Mouse (Mus musculus) neural tube, embryonic 12.5 days (tissue): ENCODE data around the gene Cacna1d. TPM values are rescaled to one million over a fixed set of nuclear protein-coding genes. Genes with fewer than 3 reads are reported as not detected.

Experiments used
- ATAC-seq: fragments of 200-750 bp; cut with Nextera tagmentation; 2 replicates; pipeline ENCODE4 v1.8.0; 2017; ENCODE audit warnings: low read depth, mild to moderate bottlenecking, moderate TSS enrichment, moderate library complexity; ENCODE audit not compliant: low FRiP score
- H3K27ac ChIP-seq: fragments of 300-500 bp; sonication (generic); 2 replicates; pipeline ENCODE4 v1.5.1; 2016
- H3K27me3 ChIP-seq: fragments of 300-500 bp; sonication (generic); replicated peaks from 2 replicates; pipeline ENCODE4 v1.6.1; 2016; ENCODE audit warnings: mild to moderate bottlenecking
- H3K36me3 ChIP-seq: fragments of 300-500 bp; sonication (generic); 2 replicates; pipeline ENCODE4 v1.6.1; 2016; ENCODE audit warnings: mild to moderate bottlenecking
- H3K4me1 ChIP-seq: fragments of 300-500 bp; sonication (generic); 2 replicates; pipeline ENCODE4 v1.6.1; 2016
- H3K4me2 ChIP-seq: fragments of 300-500 bp; sonication (generic); replicated peaks from 2 replicates; pipeline ENCODE4 v1.6.1; 2016; ENCODE audit warnings: mild to moderate bottlenecking
- H3K4me3 ChIP-seq: fragments of 300-500 bp; sonication (generic); 2 replicates; pipeline ENCODE4 v1.5.1; 2016
- H3K9ac ChIP-seq: fragments of 300-500 bp; sonication (generic); 2 replicates; pipeline ENCODE4 v1.6.1; 2016; ENCODE audit warnings: mild to moderate bottlenecking
- H3K9me3 ChIP-seq: fragments of 300-500 bp; sonication (generic); 2 replicates; pipeline ENCODE4 v1.6.1; 2016; ENCODE audit warnings: mild to moderate bottlenecking
- WGBS: fragments of 180-500 bp; shearing (Covaris S2); methylation state at CpG from one replicate; pipeline ENCODE4 v1.1.7; 2016; 5-methylcytosine and 5-hydroxymethylcytosine counted together
- polyA plus RNA-seq: library from polyadenylated mRNA; unstranded; fragments of >200 nt; fragmentation: Nextera tagmentation; extraction: Ambion mirVana; gene quantifications from 2 replicates; pipeline ENCODE4 v1.2.1, GENCODE M21; 2016

The Cacna1d gene
- 3.0 and 4.6 TPM in 2 replicates for polyA plus RNA-seq

DNA sequence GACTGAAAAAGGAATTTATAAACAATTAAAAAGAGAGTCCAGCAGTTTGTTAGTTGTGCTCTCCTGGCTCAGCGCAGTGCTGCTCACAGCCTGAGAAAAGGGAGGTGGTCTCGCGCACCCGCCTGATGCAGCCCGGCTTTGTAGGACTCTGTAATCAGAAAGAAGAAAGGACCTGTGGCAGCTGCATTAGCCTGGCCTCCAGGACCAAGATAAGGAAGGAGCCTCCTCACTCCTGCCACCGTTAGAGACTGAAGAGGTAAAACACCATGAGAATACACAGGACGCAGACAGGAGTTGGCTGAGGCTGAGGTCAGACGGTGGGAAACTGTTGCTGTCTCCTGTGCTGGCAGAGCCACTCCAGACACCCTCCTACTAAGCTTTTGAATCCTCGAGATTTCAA lies at the start of gene Cacna1d:
Cacna1d (minus strand) TSS at position 114 of the 400 bp plus-strand sequence.
- Histone ChIP-seq H3K9ac (no peak within 1 kb of the TSS), H3K4me3 (no peak within 1 kb of the TSS), H3K27me3 (no peaks in the 10 kb centered on the region), H3K9me3 (no peaks in the 10 kb centered on the region), H3K36me3 (peaks cover 50% of the 10 kb centered on the region), H3K27ac (no peak within 1 kb of the TSS), H3K4me2 (no peak within 1 kb of the TSS), H3K4me1 (no peaks in the 10 kb centered on the region)
- 92% methylated on average over 9 of the region's 9 CpGs for WGBS
- no peak for ATAC-seq

DNA sequence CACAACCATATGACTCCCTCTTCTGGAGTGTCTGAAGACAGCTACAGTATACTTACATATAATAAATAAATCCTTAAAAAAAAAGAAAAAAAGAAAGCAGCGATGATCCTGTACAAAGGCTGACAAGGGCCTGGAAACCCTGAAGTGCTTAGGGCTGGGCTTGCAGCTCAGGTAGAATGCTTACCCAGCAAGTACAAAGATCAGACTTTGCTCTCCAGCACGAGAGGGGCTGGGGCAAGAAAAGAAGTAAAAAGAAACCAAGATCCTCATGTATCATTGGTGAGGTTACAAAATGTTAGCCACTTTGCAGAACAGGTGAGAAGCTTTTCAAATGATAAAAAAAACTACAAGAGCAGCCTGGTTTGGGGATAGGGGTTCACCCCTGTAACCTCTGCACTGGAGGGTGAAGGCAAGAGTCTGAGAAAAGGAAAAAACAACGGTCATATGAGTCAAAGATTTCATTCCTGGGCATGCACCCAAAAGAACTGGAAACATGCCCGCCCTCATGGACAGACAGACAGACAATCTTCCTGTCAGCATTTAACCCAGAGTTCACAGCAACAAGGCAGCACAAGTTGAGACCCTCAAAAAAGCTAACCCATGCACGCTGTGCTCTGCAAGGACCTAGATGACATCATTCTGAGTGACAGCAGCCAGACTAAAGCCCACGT lies 42.7 kb upstream of the Cacna1d start:
- Histone ChIP-seq H3K9me3 (no peaks in the 10 kb centered on the region), H3K9ac (no peak overlapping the region), H3K4me3 (no peak overlapping the region), H3K4me2 (no peak overlapping the region), H3K27me3 (no peaks in the 10 kb centered on the region), H3K27ac (no peak overlapping the region), H3K36me3 (peaks cover 3% of the 10 kb centered on the region; the same call in 1 of the 2 replicates), H3K4me1 (no peaks in the 10 kb centered on the region)
- 87% methylated on average over 6 of the region's 6 CpGs for WGBS
- no peak for ATAC-seq

GRCm38 (mm10) chr14:30531896-30532295 lies 40.6 kb upstream of the Cacna1d start:
- 94% methylated on average over 6 of the region's 6 CpGs for WGBS
- Histone ChIP-seq H3K4me3 (no peak overlapping the region), H3K4me2 (no peak overlapping the region), H3K9ac (no peak overlapping the region), H3K36me3 (peaks cover 17% of the 10 kb centered on the region), H3K4me1 (no peaks in the 10 kb centered on the region), H3K27ac (no peak overlapping the region), H3K27me3 (no peaks in the 10 kb centered on the region), H3K9me3 (no peaks in the 10 kb centered on the region)
- no peak for ATAC-seq

DNA sequence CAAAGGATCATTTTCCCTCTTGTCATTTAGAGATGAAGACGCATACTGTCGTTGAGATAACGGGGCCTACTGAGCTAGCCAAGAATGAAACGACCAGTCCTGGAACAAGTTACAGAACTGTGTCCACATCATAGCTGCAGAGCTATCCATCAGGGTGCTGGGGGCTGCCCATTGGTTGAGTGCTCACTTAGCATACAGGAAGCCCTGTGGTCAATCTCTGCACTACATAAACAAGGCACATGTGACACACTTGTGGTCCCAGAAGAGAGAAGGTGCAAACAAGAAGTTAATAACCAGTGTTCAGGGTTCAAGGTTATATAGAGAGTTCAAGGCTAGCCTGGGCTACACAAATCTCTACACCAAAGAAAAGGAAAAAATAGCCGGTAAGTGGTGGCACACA lies 40.2 kb upstream of the Cacna1d start:
- no peak overlapping the region for H3K27ac ChIP-seq
- no peaks in the 10 kb centered on the region for H3K9me3 ChIP-seq
- no peak overlapping the region for H3K4me3 ChIP-seq
- WGBS: 90% methylated on average over 5 of the region's 5 CpGs
- no peak for ATAC-seq
- no peaks in the 10 kb centered on the region for H3K27me3 ChIP-seq
- no peak overlapping the region for H3K4me2 ChIP-seq
- H3K9ac ChIP-seq: no peak overlapping the region
- H3K36me3 ChIP-seq: peaks cover 19% of the 10 kb centered on the region
- no peaks in the 10 kb centered on the region for H3K4me1 ChIP-seq

- no peaks in the 10 kb centered on the region for H3K4me1 ChIP-seq
- WGBS: 85% methylated on average over 8 of the region's 8 CpGs
- no peak overlapping the region for H3K4me3 ChIP-seq
- no peaks in the 10 kb centered on the region for H3K9me3 ChIP-seq
- H3K9ac ChIP-seq: no peak overlapping the region
- H3K36me3 ChIP-seq: peaks cover 24% of the 10 kb centered on the region
- H3K27ac ChIP-seq: no peak overlapping the region
- ATAC-seq: no peak
- H3K27me3 ChIP-seq: no peaks in the 10 kb centered on the region
- H3K4me2 ChIP-seq: no peak overlapping the region
These were observed 39.5 kb upstream of the Cacna1d start for GRCm38 (mm10) chr14:30530726-30531269.

- no peak overlapping the region for H3K4me3 ChIP-seq
- no peak overlapping the region for H3K9ac ChIP-seq
- WGBS: 93% methylated on average over 12 of the region's 12 CpGs
- H3K4me2 ChIP-seq: no peak overlapping the region
- no peaks in the 10 kb centered on the region for H3K27me3 ChIP-seq
- H3K36me3 ChIP-seq: peaks cover 38% of the 10 kb centered on the region
- no peak for ATAC-seq
- no peaks in the 10 kb centered on the region for H3K4me1 ChIP-seq
- H3K9me3 ChIP-seq: no peaks in the 10 kb centered on the region
- no peak overlapping the region for H3K27ac ChIP-seq
These were observed 38.2 kb upstream of the Cacna1d start for GRCm38 (mm10) chr14:30529454-30529853.

- H3K27ac ChIP-seq: no peak overlapping the region
- peaks cover 40% of the 10 kb centered on the region for H3K36me3 ChIP-seq
- H3K4me3 ChIP-seq: no peak overlapping the region
- H3K9ac ChIP-seq: no peak overlapping the region
- no peaks in the 10 kb centered on the region for H3K9me3 ChIP-seq
- no peak for ATAC-seq
- whole genome bisulfite sequencing: 86% methylated on average over 5 of the region's 5 CpGs
- no peaks in the 10 kb centered on the region for H3K27me3 ChIP-seq
- H3K4me2 ChIP-seq: no peak overlapping the region
- no peaks in the 10 kb centered on the region for H3K4me1 ChIP-seq
These were observed 37.7 kb upstream of the Cacna1d start for GRCm38 (mm10) chr14:30528961-30529360.

DNA sequence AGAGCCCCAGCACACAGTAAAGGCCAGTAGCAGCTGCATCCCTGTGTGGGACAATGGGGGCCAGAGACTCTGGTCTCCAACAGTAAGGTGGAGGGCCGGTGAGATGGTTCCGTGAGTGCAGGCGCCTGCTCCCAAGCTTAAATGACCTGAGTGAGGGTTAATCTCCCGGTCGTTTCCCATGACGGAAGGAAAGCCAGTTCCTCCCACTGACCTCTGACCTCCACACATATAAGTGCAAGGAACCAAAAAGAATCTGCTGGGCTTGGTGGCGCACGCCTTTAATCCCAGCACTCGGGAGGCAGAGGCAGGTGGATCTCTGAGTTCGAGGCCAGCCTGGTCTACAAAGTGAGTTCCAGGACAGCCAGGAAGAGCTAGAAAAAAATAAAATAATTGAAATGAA lies 37.1 kb upstream of the Cacna1d start:
- ATAC-seq: no peak
- Histone ChIP-seq H3K36me3 (peaks cover 45% of the 10 kb centered on the region), H3K27ac (no peak overlapping the region), H3K4me1 (no peaks in the 10 kb centered on the region), H3K9ac (no peak overlapping the region), H3K9me3 (no peaks in the 10 kb centered on the region), H3K27me3 (no peaks in the 10 kb centered on the region), H3K4me2 (no peak overlapping the region), H3K4me3 (no peak overlapping the region)
- WGBS: 85% methylated on average over 10 of the region's 10 CpGs

DNA sequence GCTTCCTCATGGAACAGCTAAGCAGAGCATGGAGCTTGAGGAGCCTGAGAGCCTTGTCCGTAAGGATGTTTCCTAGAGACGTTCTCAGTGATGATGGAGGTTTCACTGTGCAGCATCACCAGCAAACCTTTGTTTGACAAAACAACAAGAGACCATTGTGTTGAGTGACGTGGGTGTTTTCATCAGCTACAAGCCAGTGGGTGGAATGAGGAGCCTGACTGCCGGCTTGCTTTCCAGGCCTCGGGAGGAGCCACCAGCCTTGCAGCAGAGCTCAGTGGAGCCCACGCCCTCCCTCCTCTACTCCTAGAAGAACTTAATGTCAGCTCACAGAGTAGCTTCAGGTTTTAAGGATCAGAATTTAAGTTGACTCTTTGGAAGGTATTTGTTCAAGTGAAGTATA lies 32.1 kb upstream of the Cacna1d start:
- WGBS: 80% methylated on average over 6 of the region's 6 CpGs

GRCm38 (mm10) chr14:30519323-30519722 lies 28.1 kb upstream of the Cacna1d start:
- no peaks in the 10 kb centered on the region for H3K9me3 ChIP-seq
- H3K4me2 ChIP-seq: no peak overlapping the region
- no peaks in the 10 kb centered on the region for H3K27me3 ChIP-seq
- no peak overlapping the region for H3K27ac ChIP-seq
- H3K36me3 ChIP-seq: peaks cover 59% of the 10 kb centered on the region
- no peak for ATAC-seq
- H3K4me1 ChIP-seq: no peaks in the 10 kb centered on the region
- H3K4me3 ChIP-seq: no peak overlapping the region
- WGBS: 93% methylated on average over 5 of the region's 5 CpGs
- no peak overlapping the region for H3K9ac ChIP-seq

More for the DNA sequence above, 32.1 kb upstream of the Cacna1d start:
- Histone ChIP-seq H3K27me3 (no peaks in the 10 kb centered on the region), H3K36me3 (peaks cover 91% of the 10 kb centered on the region), H3K9me3 (no peaks in the 10 kb centered on the region), H3K4me3 (no peak overlapping the region), H3K27ac (no peak overlapping the region), H3K9ac (no peak overlapping the region), H3K4me1 (no peaks in the 10 kb centered on the region), H3K4me2 (no peak overlapping the region)
- no peak for ATAC-seq

DNA sequence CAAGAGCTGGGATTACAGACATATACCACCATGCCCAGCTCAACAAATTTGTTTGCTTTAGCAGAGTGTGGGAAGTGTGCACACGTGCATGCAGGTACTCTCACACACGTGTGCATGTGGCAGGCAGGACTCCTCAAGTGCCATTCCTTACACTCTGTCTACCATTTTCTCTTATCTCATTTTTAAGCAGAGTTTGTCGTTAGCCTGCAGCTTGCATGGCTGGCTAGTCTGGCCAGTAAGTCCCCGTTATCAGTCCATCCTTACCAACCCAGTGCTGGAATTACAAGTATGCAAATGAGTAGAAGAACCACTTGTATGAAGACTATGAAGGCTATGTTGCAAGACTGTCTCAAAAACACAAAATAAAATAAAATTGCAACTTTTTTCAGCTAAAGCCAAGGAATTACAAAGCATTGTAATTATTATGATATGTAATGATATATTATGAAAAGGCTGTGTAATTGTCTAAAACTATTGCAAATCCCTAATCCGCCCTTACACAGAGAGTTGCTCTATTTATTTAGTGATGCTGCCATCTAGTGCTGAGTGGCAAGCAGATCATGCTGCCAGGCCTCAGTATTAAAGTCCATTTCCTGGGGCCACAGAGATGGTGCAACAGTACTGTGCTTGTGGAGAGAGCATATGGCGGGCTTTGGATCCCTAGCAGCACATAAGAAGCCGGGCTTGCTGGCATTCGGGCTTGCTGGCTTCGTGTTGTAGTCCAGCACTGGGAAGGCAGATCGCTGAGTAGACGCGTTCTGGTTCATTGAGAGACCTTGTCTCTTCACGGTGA lies 24.9 kb upstream of the Cacna1d start:
- no peak for ATAC-seq
- 93% methylated on average over 13 of the region's 13 CpGs for WGBS
- H3K36me3 ChIP-seq: peaks cover 53% of the 10 kb centered on the region

DNA sequence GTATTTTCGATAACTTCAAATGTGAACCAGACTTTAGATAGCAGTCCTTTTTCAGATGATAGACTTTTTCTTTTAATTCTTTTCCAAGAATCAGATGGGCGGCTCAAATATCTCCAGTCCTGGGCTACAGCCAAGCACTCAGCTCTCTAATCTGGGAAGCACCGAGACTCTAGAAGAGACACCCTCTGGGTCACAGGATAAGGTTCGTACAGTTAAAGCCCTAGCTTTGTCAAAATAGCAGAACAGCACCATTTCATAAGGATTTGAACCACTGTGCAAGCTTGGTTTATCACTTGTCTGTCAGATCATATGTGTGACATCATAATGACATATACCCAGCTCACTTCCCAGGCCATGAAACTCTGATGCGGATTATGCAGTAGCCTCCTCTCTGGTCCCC lies 21.6 kb upstream of the Cacna1d start:
- Histone ChIP-seq H3K36me3 (peaks cover 43% of the 10 kb centered on the region), H3K9me3 (no peaks in the 10 kb centered on the region), H3K4me1 (no peaks in the 10 kb centered on the region), H3K4me3 (no peak overlapping the region), H3K27me3 (no peaks in the 10 kb centered on the region), H3K9ac (no peak overlapping the region), H3K4me2 (no peak overlapping the region), H3K27ac (no peak overlapping the region)
- 96% methylated on average over 5 of the region's 5 CpGs for WGBS
- no peak for ATAC-seq

More for the DNA sequence above, 24.9 kb upstream of the Cacna1d start:
- Histone ChIP-seq H3K4me2 (no peak overlapping the region), H3K27me3 (no peaks in the 10 kb centered on the region), H3K9ac (no peak overlapping the region), H3K4me3 (no peak overlapping the region), H3K9me3 (no peaks in the 10 kb centered on the region), H3K27ac (no peak overlapping the region), H3K4me1 (no peaks in the 10 kb centered on the region)
